Mouse (Mus musculus): ENCODE measurements around the gene Rsph1. TPM values are rescaled to one million over a fixed set of nuclear protein-coding genes. Genes with fewer than 3 reads are reported as not detected.

The Rsph1 gene
- total and polyA plus RNA-seq, 3 experiments = 0.81 to 1.2 (median 1.2) TPM

DNA sequence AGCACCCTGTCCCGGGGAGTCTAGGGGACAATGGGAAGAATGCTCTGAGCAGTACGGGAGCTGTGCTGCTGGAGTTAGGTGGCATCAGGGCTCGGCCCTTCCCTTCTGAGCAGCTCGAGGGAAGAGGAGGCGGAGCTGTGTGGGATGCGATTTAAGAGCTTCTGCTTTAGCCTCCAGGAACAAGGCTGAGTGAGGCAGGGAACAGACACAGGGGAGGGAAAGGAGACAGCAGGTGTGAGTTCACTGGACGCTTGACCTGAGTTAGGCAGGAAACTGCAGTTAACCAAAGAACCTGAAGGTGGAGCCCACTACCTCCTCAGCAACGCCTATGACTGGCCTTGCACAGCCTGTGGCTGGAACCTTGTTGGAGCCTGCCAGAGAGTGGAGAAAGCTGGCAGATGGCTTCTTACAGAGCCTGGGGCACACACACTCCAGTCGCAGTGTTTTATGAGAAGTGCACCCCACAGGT lies 22.7 kb downstream of the Rsph1 start:
- Histone ChIP-seq H3K79me2 (replicated peaks; ENCODE audit: control insufficient read depth, insufficient read depth, low read length) (no peaks in the 10 kb centered on the region), H3K4me1 (ENCODE audit: control insufficient read depth, insufficient read depth, low read length) (no peaks in the 10 kb centered on the region), H3K27me3 (ENCODE audit: control insufficient read depth, insufficient read depth, low read length) (no peaks in the 10 kb centered on the region), H3K9ac (ENCODE audit: low read depth, low read length) (no peak overlapping the region), H3K27ac (no peak overlapping the region), H3K36me3 (ENCODE audit: control insufficient read depth, insufficient read depth, low read length) (no peaks in the 10 kb centered on the region), H3K4me3 (no peak overlapping the region)
- 21% methylated on average over 9 of the region's 9 CpGs for WGBS
- peak; percentile 76 to 79 for DNase-seq
- intact Hi-C loops (cut with DNase I) = loop anchor here (1.0 to 2.0 kb wide), 5 partner anchors 16 to 238 kb away; no protein-coding TSS in a partner anchor
- TF ChIP-seq EP300 (IDR thresholded peaks at IDR 0.05; ENCODE audit: insufficient read depth, low read depth, low read length) (peak; percentile 53; the same call in 1 of the 2 replicates), CTCF (IDR thresholded peaks at IDR 0.05) (peak; percentile 99), POLR2A (IDR thresholded peaks at IDR 0.05; ENCODE audit: insufficient read depth, low read depth, low read length) (no peak)

DNA sequence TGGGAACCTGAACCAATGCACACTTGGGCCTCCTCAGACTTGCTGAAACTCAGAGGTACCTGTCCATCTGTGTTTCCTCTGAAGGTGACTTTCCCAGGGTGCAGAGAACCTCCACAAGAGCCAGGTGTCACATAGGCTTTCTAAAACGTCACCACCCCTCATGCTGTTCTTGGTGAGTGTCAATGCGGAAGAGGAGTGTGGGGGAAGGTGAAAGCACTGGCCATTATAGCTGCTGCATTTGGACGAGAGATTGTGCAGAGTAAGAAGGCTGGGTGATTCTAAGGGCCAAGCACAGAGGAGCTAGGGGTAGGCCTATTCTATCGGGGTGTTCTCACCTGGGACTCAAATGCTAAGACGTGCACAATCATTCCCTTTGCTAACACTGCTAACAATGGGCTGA lies 23.2 kb downstream of the Rsph1 start:
- peak in 1 of 2 experiments; percentile 16 for DNase-seq
- Histone ChIP-seq H3K4me3 (no peak overlapping the region), H3K9ac (ENCODE audit: low read depth, low read length) (no peak overlapping the region), H3K79me2 (replicated peaks; ENCODE audit: control insufficient read depth, insufficient read depth, low read length) (no peaks in the 10 kb centered on the region), H3K27me3 (ENCODE audit: control insufficient read depth, insufficient read depth, low read length) (no peaks in the 10 kb centered on the region), H3K36me3 (ENCODE audit: control insufficient read depth, insufficient read depth, low read length) (no peaks in the 10 kb centered on the region), H3K4me1 (ENCODE audit: control insufficient read depth, insufficient read depth, low read length) (no peaks in the 10 kb centered on the region), H3K27ac (no peak overlapping the region)
- WGBS = 63% methylated on average over 5 of the region's 5 CpGs
- no peak for TF ChIP-seq CTCF (IDR thresholded peaks at IDR 0.05)
- intact Hi-C loops (cut with DNase I) = loop anchor here (1.0 to 2.0 kb wide), 5 partner anchors 17 to 239 kb away; no protein-coding TSS in a partner anchor

DNA sequence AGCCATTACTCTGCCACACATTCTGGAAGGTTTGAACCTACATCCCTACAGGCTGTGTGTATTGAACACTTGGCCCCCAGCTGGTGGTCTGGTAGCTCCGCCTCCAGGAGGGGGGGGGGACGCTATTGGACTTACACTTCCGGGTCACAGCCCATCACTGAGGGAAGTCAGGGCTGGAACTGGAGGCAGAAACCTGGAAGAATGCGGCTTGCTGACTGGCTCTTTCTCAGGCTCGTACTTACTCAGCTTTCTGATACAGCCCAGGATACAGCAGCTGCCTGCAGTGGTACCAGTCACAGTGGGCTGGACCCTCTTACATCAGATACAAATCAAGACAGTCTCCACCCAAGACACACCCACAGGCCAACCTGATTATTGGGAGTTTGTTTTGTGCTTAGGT lies 30.0 kb downstream of the Rsph1 start:
- Histone ChIP-seq H3K27me3 (ENCODE audit: control insufficient read depth, insufficient read depth, low read length) (no peaks in the 10 kb centered on the region), H3K27ac (no peak overlapping the region), H3K4me3 (no peak overlapping the region), H3K79me2 (replicated peaks; ENCODE audit: control insufficient read depth, insufficient read depth, low read length) (no peaks in the 10 kb centered on the region), H3K9ac (ENCODE audit: low read depth, low read length) (no peak overlapping the region), H3K36me3 (ENCODE audit: control insufficient read depth, insufficient read depth, low read length) (no peaks in the 10 kb centered on the region), H3K4me1 (ENCODE audit: control insufficient read depth, insufficient read depth, low read length) (peaks cover 4% of the 10 kb centered on the region)
- intact Hi-C loops (cut with DNase I) = no loop called here
- WGBS = 47% methylated on average over 5 of the region's 5 CpGs
- TF ChIP-seq POLR2A (IDR thresholded peaks at IDR 0.05; ENCODE audit: insufficient read depth, low read depth, low read length) = no peak
- no peak for TF ChIP-seq CTCF (IDR thresholded peaks at IDR 0.05)
- TF ChIP-seq EP300 (IDR thresholded peaks at IDR 0.05; ENCODE audit: insufficient read depth, low read depth, low read length) = no peak
- no peak for DNase-seq

DNA sequence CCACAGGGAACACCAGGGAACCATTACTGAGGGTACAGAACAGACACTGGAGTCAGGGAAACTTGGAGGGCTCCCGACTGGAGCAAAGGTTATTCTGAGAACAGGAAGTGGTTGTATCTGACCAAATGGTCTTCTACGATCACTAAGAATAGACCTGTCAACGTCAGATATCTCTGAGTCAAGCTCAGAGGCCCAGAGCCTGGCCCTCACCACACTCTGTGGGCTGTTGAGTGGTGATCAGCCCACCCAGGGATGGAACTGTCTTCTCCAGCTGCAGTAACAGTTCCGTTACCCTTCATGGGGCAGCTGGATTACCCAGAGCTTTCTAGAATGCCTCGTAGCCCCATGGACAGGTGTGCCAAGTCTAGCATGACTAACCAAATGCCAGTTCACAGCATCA lies 31.9 kb downstream of the Rsph1 start:
- Histone ChIP-seq H3K4me1 (ENCODE audit: control insufficient read depth, insufficient read depth, low read length) (peaks cover 4% of the 10 kb centered on the region), H3K36me3 (ENCODE audit: control insufficient read depth, insufficient read depth, low read length) (no peaks in the 10 kb centered on the region), H3K79me2 (replicated peaks; ENCODE audit: control insufficient read depth, insufficient read depth, low read length) (no peaks in the 10 kb centered on the region), H3K9ac (ENCODE audit: low read depth, low read length) (no peak overlapping the region), H3K4me3 (no peak overlapping the region), H3K27me3 (ENCODE audit: control insufficient read depth, insufficient read depth, low read length) (no peaks in the 10 kb centered on the region), H3K27ac (peak overlapping the region; percentile 36)
- DNase-seq = peak in 1 of 2 experiments; percentile 52
- WGBS = 22% methylated on average over 5 of the region's 5 CpGs
- intact Hi-C loops (cut with DNase I) = no loop called here
- TF ChIP-seq POLR2A (IDR thresholded peaks at IDR 0.05; ENCODE audit: insufficient read depth, low read depth, low read length) = no peak
- TF ChIP-seq CTCF (IDR thresholded peaks at IDR 0.05) = no peak
- no peak for TF ChIP-seq EP300 (IDR thresholded peaks at IDR 0.05; ENCODE audit: insufficient read depth, low read depth, low read length)

- Histone ChIP-seq H3K36me3 (ENCODE audit: control insufficient read depth, insufficient read depth, low read length) (no peaks in the 10 kb centered on the region), H3K4me3 (no peak overlapping the region), H3K27me3 (ENCODE audit: control insufficient read depth, insufficient read depth, low read length) (no peaks in the 10 kb centered on the region), H3K27ac (no peak overlapping the region), H3K9ac (ENCODE audit: low read depth, low read length) (no peak overlapping the region), H3K79me2 (replicated peaks; ENCODE audit: control insufficient read depth, insufficient read depth, low read length) (no peaks in the 10 kb centered on the region), H3K4me1 (ENCODE audit: control insufficient read depth, insufficient read depth, low read length) (peaks cover 4% of the 10 kb centered on the region)
- 0% methylated on average over 1 of the region's 1 CpGs for WGBS
- peak in 1 of 2 experiments; percentile 27 for DNase-seq
- TF ChIP-seq EP300 (IDR thresholded peaks at IDR 0.05; ENCODE audit: insufficient read depth, low read depth, low read length) = no peak
- no peak for TF ChIP-seq POLR2A (IDR thresholded peaks at IDR 0.05; ENCODE audit: insufficient read depth, low read depth, low read length)
- peak; percentile 60 for TF ChIP-seq CTCF (IDR thresholded peaks at IDR 0.05)
- intact Hi-C loops (cut with DNase I) = loop anchor here (2.0 kb wide), 1 partner anchor 232 kb away; no protein-coding TSS in a partner anchor
Observed at GRCm38 (mm10) chr17:31242764-31243163, 34.4 kb downstream of the Rsph1 start.

DNA sequence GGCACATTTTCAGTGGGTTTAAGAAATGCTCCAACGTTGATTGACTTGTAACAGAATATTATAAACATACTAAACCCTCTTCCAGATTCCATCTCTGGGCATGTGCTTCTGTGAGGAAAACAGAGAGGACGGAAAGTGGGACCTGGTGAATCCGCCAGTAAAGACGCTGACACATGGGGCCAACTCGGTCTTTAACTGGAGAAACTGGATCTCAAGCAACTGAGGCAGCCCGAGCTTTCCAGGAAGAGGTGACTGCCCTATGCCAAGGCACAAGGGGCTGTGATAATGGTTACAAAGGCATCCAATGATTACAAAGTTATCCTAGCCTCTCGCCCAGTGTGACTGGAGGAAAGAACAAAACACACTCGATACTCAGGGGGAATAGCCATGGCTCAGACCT lies 36.0 kb downstream of the Rsph1 start:
- WGBS = 78% methylated on average over 8 of the region's 8 CpGs
- Histone ChIP-seq H3K9ac (ENCODE audit: low read depth, low read length) (no peak overlapping the region), H3K4me3 (no peak overlapping the region), H3K36me3 (ENCODE audit: control insufficient read depth, insufficient read depth, low read length) (no peaks in the 10 kb centered on the region), H3K4me1 (ENCODE audit: control insufficient read depth, insufficient read depth, low read length) (peaks cover 4% of the 10 kb centered on the region), H3K27me3 (ENCODE audit: control insufficient read depth, insufficient read depth, low read length) (no peaks in the 10 kb centered on the region), H3K79me2 (replicated peaks; ENCODE audit: control insufficient read depth, insufficient read depth, low read length) (no peaks in the 10 kb centered on the region), H3K27ac (no peak overlapping the region)
- intact Hi-C loops (cut with DNase I) = no loop called here
- peak in 1 of 2 experiments; percentile 8 for DNase-seq
- TF ChIP-seq CTCF (IDR thresholded peaks at IDR 0.05) (no peak), EP300 (IDR thresholded peaks at IDR 0.05; ENCODE audit: insufficient read depth, low read depth, low read length) (no peak), POLR2A (IDR thresholded peaks at IDR 0.05; ENCODE audit: insufficient read depth, low read depth, low read length) (no peak)

All from heart, adult 2 months (tissue).